Mouse (Mus musculus) c-Kit-positive CD71-positive TER-119-positive erythroid progenitor cells, embryonic 14.5 days (primary cell): ENCODE measurements around the gene Mta1.

ENCODE experiments used
- DNase-seq: peaks from one replicate; pipeline ENCODE4 v3.0.0-alpha.2; 2013; ENCODE audit warnings: low spot score

Gene Mta1

GRCm38 (mm10) chr12:113186326-113187010 is 88.4 kb downstream of the Mta1 start:
- no peak for DNase-seq
